ENCODE assay signal across 13 mouse cellular contexts in the genomic region with DNA sequence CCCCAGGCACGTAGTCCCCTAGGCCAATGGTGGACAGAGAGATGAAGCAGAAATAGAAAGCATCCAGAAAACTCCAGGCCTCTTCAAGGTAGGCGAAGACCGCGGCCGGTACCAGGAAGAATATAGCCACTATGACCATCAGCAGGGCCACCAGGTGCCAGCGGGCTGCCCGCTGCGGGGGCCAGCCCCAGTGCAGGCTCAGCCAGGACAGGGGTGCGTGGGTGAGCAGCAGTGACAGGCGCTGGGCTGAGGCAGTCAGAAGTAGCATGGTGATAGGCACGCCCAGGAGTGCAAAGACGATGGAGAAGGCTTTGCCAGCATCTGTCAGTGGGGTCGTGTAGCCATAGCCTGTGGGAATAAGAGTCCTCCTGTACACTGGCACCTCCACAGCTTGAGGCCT. TPM values are rescaled to one million over a fixed set of nuclear protein-coding genes. Genes with fewer than 3 reads are reported as not detected.
DNase-seq lines count a peak whose midpoint lies in the region; ATAC-seq and TF ChIP-seq lines count a peak whose summit lies in the region.
"Had no signal": no experiment of that assay in that cellular context is flagged by ENCODE, and none has a peak within 500 bp of the region (broad histone marks: within the 10 kb centered on the region; RNA-seq: fewer than 3 reads in every experiment).

No protein-coding gene starts in this region.

- WGBS in kidney, embryonic 15.5 days = 79% methylated on average over 13 of the region's 13 CpGs
- 74% methylated on average over 13 of the region's 13 CpGs for WGBS in hindbrain, embryonic 11.5 days
- 69% methylated on average over 13 of the region's 13 CpGs for WGBS in midbrain, embryonic 10.5 days
- 77% methylated on average over 13 of the region's 13 CpGs for WGBS in intestine, embryonic 16.5 days

- no peak for TF ChIP-seq POLR2A in cortical plate, adult 2 months (IDR thresholded peaks at IDR 0.05; ENCODE audit: extremely low read depth, insufficient read depth, low read length)

- H3K36me3 ChIP-seq in kidney, embryonic 15.5 days = no peaks in the 10 kb centered on the region
- no peaks in the 10 kb centered on the region for H3K36me3 ChIP-seq in hindbrain, embryonic 11.5 days (ENCODE audit: control insufficient read depth, insufficient read depth, low read length)
- no peaks in the 10 kb centered on the region for H3K36me3 ChIP-seq in midbrain, embryonic 10.5 days
- peaks cover 3% of the 10 kb centered on the region; the same call in 1 of the 2 replicates for H3K36me3 ChIP-seq in intestine, embryonic 16.5 days (ENCODE audit: control insufficient read depth, insufficient read depth, low read length)

- H3K4me1 ChIP-seq in kidney, embryonic 15.5 days = peaks cover 10% of the 10 kb centered on the region
- no peaks in the 10 kb centered on the region for H3K4me1 ChIP-seq in cortical plate, adult 2 months (ENCODE audit: control insufficient read depth, insufficient read depth, low read length)
- no peaks in the 10 kb centered on the region; the same call in none of the 2 replicates for H3K4me1 ChIP-seq in hindbrain, embryonic 11.5 days (replicated peaks; ENCODE audit: control insufficient read depth, insufficient read depth, low read length)
- peaks cover 12% of the 10 kb centered on the region for H3K4me1 ChIP-seq in midbrain, embryonic 10.5 days
- H3K4me1 ChIP-seq in intestine, embryonic 16.5 days (ENCODE audit: control insufficient read depth, insufficient read depth, low read length) = no peaks in the 10 kb centered on the region

- peaks cover 5% of the 10 kb centered on the region; the same call in 1 of the 2 replicates for H3K27me3 ChIP-seq in kidney, embryonic 15.5 days
- peaks cover 2% of the 10 kb centered on the region; the same call in 1 of the 2 replicates for H3K27me3 ChIP-seq in hindbrain, embryonic 11.5 days (ENCODE audit: control insufficient read depth, insufficient read depth, low read length)
- peaks cover 22% of the 10 kb centered on the region for H3K27me3 ChIP-seq in midbrain, embryonic 10.5 days (ENCODE audit: low read depth, poor library complexity, severe bottlenecking)
- no peaks in the 10 kb centered on the region for H3K27me3 ChIP-seq in intestine, embryonic 16.5 days (replicated peaks; ENCODE audit: control insufficient read depth, insufficient read depth, low read length)
- H3K27me3 ChIP-seq: limb, embryonic 15.5 days had no signal

- H3K4me3 ChIP-seq in kidney, embryonic 15.5 days (replicated peaks) = no peak overlapping the region
- peak overlapping the region; percentile 9; the same call in 1 of the 2 replicates for H3K4me3 ChIP-seq in cortical plate, adult 2 months (ENCODE audit: insufficient read depth, low read length)
- H3K4me3 ChIP-seq in hindbrain, embryonic 11.5 days (ENCODE audit: low read depth, low read length) = no peak overlapping the region
- peak overlapping the region; percentile 39 for H3K4me3 ChIP-seq in midbrain, embryonic 10.5 days
- H3K4me3 ChIP-seq in intestine, embryonic 16.5 days (ENCODE audit: low read length) = no peak overlapping the region
- H3K4me3 ChIP-seq: limb, embryonic 15.5 days had no signal

- no peak for TF ChIP-seq CTCF in cortical plate, adult 2 months (IDR thresholded peaks at IDR 0.05; ENCODE audit: extremely low read depth, insufficient read depth, low read length)

- no peaks in the 10 kb centered on the region for H3K9me3 ChIP-seq in kidney, embryonic 15.5 days (replicated peaks)
- no peaks in the 10 kb centered on the region for H3K9me3 ChIP-seq in hindbrain, embryonic 11.5 days (ENCODE audit: control insufficient read depth, low read length)
- H3K9me3 ChIP-seq in midbrain, embryonic 10.5 days (replicated peaks) = peaks cover 3% of the 10 kb centered on the region; the same call in 1 of the 2 replicates
- no peaks in the 10 kb centered on the region for H3K9me3 ChIP-seq in intestine, embryonic 16.5 days (ENCODE audit: control insufficient read depth, low read length)
- H3K9me3 ChIP-seq: limb, embryonic 15.5 days had no signal

- H3K27ac ChIP-seq in kidney, embryonic 15.5 days = no peak overlapping the region
- no peak overlapping the region for H3K27ac ChIP-seq in cortical plate, adult 2 months (ENCODE audit: insufficient read depth, low read length)
- no peak overlapping the region for H3K27ac ChIP-seq in hindbrain, embryonic 11.5 days (ENCODE audit: low read depth, low read length)
- H3K27ac ChIP-seq in midbrain, embryonic 10.5 days (replicated peaks) = peak overlapping the region; percentile 75
- no peak overlapping the region for H3K27ac ChIP-seq in intestine, embryonic 16.5 days (ENCODE audit: low read length)
- H3K27ac ChIP-seq: kidney, postnatal 0 days; limb, embryonic 15.5 days had no signal

- no peak for DNase-seq in kidney, postnatal 36 days
- no peak for DNase-seq in hindbrain, embryonic 11.5 days (ENCODE audit: low spot score)
- no peak for DNase-seq in midbrain, embryonic 10.5 days (ENCODE audit: low spot score)
- DNase-seq in ovary, postnatal 10 days (ENCODE audit: low spot score) = no peak
- DNase-seq: cerebellum, adult 11-12 months; heart, postnatal 4 days; lung, postnatal 14 days had no signal

- peak overlapping the region; percentile 42 for H3K4me2 ChIP-seq in kidney, embryonic 15.5 days
- 0 out of 2 replicates have a peak overlapping the region, but pooled peaks have one; percentile 2 for H3K4me2 ChIP-seq in hindbrain, embryonic 11.5 days (replicated peaks; ENCODE audit: low read depth, low read length)
- no peak overlapping the region for H3K4me2 ChIP-seq in intestine, embryonic 16.5 days (ENCODE audit: low read depth, low read length)
- H3K4me2 ChIP-seq: limb, embryonic 15.5 days had no signal

- H3K9ac ChIP-seq in kidney, embryonic 15.5 days = no peak overlapping the region
- no peak overlapping the region for H3K9ac ChIP-seq in hindbrain, embryonic 11.5 days (ENCODE audit: low read depth, low read length)
- no peak overlapping the region for H3K9ac ChIP-seq in intestine, embryonic 16.5 days (ENCODE audit: low read depth, low read length)
- H3K9ac ChIP-seq: limb, embryonic 15.5 days had no signal

- ATAC-seq in kidney, embryonic 15.5 days (replicated peaks; ENCODE audit: low FRiP score) = no peak
- no peak for ATAC-seq in hindbrain, embryonic 11.5 days (ENCODE audit: low FRiP score)
- ATAC-seq in intestine, embryonic 16.5 days = no peak
- ATAC-seq in granulocyte monocyte progenitor cell, adult 5-6 weeks (replicated peaks; ENCODE audit: poor library complexity, severe bottlenecking) = no peak

RNA-seq across cellular contexts. Expression of gene Kcnk6, which starts 6.8 kb away (rescaled TPM):
- 1.6 and 1.7 TPM in 2 replicates for polyA plus RNA-seq in kidney, embryonic 15.5 days (2015; fragmentation: Nextera tagmentation; extraction: Ambion mirVana)
- 3.1 and 3.8 TPM in 2 replicates for polyA plus RNA-seq in cortical plate, adult 2 months (2012; rRNA removed)
- 0.32 TPM in 2 replicates for polyA plus RNA-seq in hindbrain, embryonic 11.5 days (2014; fragmentation: Nextera tagmentation; extraction: Ambion mirVana)
- polyA plus RNA-seq in midbrain, embryonic 10.5 days (2016; fragmentation: Nextera tagmentation; extraction: Ambion mirVana) = 0.65 and 0.85 TPM in 2 replicates
- 2.5 TPM in 2 replicates for polyA plus RNA-seq in intestine, embryonic 16.5 days (2015; fragmentation: Nextera tagmentation; extraction: Ambion mirVana)
- 4.3 and 5.6 TPM in 2 replicates for total RNA-seq in granulocyte monocyte progenitor cell, adult 5-6 weeks (2014; fragmentation: Nextera tagmentation)
- 9.2 and 10.8 TPM in 2 replicates for total RNA-seq in granulocyte monocyte progenitor cell, adult 5-6 weeks (2017)

RNA-seq across cellular contexts. Expression of gene Catsperg1, which starts 11.7 kb away (rescaled TPM):
- polyA plus RNA-seq in kidney, embryonic 15.5 days (2015; fragmentation: Nextera tagmentation; extraction: Ambion mirVana) = 0.96 and 1.1 TPM in 2 replicates
- 2.3 and 4.2 TPM in 2 replicates for polyA plus RNA-seq in cortical plate, adult 2 months (2012; rRNA removed)
- polyA plus RNA-seq in hindbrain, embryonic 11.5 days (2014; fragmentation: Nextera tagmentation; extraction: Ambion mirVana) = 0.51 and 0.59 TPM in 2 replicates
- polyA plus RNA-seq in midbrain, embryonic 10.5 days (2016; fragmentation: Nextera tagmentation; extraction: Ambion mirVana) = 0.43 and 0.52 TPM in 2 replicates
- 0.42 and 0.92 TPM in 2 replicates for polyA plus RNA-seq in intestine, embryonic 16.5 days (2015; fragmentation: Nextera tagmentation; extraction: Ambion mirVana)
- 0.49 TPM in 1 of 2 replicates, not detected in the other for total RNA-seq in granulocyte monocyte progenitor cell, adult 5-6 weeks (2014; fragmentation: Nextera tagmentation)
- 0.26 TPM in 1 of 2 replicates, not detected in the other for total RNA-seq in granulocyte monocyte progenitor cell, adult 5-6 weeks (2017)

RNA-seq across cellular contexts. Expression of gene Yif1b, which starts 12.6 kb away (rescaled TPM):
- polyA plus RNA-seq in kidney, embryonic 15.5 days (2015; fragmentation: Nextera tagmentation; extraction: Ambion mirVana) = 122 and 123 TPM in 2 replicates
- polyA plus RNA-seq in cortical plate, adult 2 months (2012; rRNA removed) = 69.1 and 71.7 TPM in 2 replicates
- 88.4 and 91.8 TPM in 2 replicates for polyA plus RNA-seq in hindbrain, embryonic 11.5 days (2014; fragmentation: Nextera tagmentation; extraction: Ambion mirVana)
- 106 and 111 TPM in 2 replicates for polyA plus RNA-seq in midbrain, embryonic 10.5 days (2016; fragmentation: Nextera tagmentation; extraction: Ambion mirVana)
- polyA plus RNA-seq in intestine, embryonic 16.5 days (2015; fragmentation: Nextera tagmentation; extraction: Ambion mirVana) = 83.1 and 83.7 TPM in 2 replicates
- 57.1 and 86.7 TPM in 2 replicates for total RNA-seq in granulocyte monocyte progenitor cell, adult 5-6 weeks (2014; fragmentation: Nextera tagmentation)
- total RNA-seq in granulocyte monocyte progenitor cell, adult 5-6 weeks (2017) = 33.1 and 33.4 TPM in 2 replicates

RNA-seq across cellular contexts. Expression of gene 2200002D01Rik, which starts 22.7 kb away (rescaled TPM):
- polyA plus RNA-seq in kidney, embryonic 15.5 days (2015; fragmentation: Nextera tagmentation; extraction: Ambion mirVana) = 7.6 and 11.2 TPM in 2 replicates
- 0.10 and 0.47 TPM in 2 replicates for polyA plus RNA-seq in cortical plate, adult 2 months (2012; rRNA removed)
- polyA plus RNA-seq in hindbrain, embryonic 11.5 days (2014; fragmentation: Nextera tagmentation; extraction: Ambion mirVana) = 2.5 and 2.7 TPM in 2 replicates
- 4.2 and 4.7 TPM in 2 replicates for polyA plus RNA-seq in midbrain, embryonic 10.5 days (2016; fragmentation: Nextera tagmentation; extraction: Ambion mirVana)
- 261 and 264 TPM in 2 replicates for polyA plus RNA-seq in intestine, embryonic 16.5 days (2015; fragmentation: Nextera tagmentation; extraction: Ambion mirVana)
- total RNA-seq in granulocyte monocyte progenitor cell, adult 5-6 weeks (2014; fragmentation: Nextera tagmentation) = not detected in 2 replicates
- 0.99 TPM in 1 of 2 replicates, not detected in the other for total RNA-seq in granulocyte monocyte progenitor cell, adult 5-6 weeks (2017)

RNA-seq across cellular contexts. Expression of gene Psmd8, which starts 45.0 kb away (rescaled TPM):
- 263 and 266 TPM in 2 replicates for polyA plus RNA-seq in kidney, embryonic 15.5 days (2015; fragmentation: Nextera tagmentation; extraction: Ambion mirVana)
- 195 and 198 TPM in 2 replicates for polyA plus RNA-seq in cortical plate, adult 2 months (2012; rRNA removed)
- 338 and 343 TPM in 2 replicates for polyA plus RNA-seq in hindbrain, embryonic 11.5 days (2014; fragmentation: Nextera tagmentation; extraction: Ambion mirVana)
- 295 and 312 TPM in 2 replicates for polyA plus RNA-seq in midbrain, embryonic 10.5 days (2016; fragmentation: Nextera tagmentation; extraction: Ambion mirVana)
- 228 and 241 TPM in 2 replicates for polyA plus RNA-seq in intestine, embryonic 16.5 days (2015; fragmentation: Nextera tagmentation; extraction: Ambion mirVana)
- total RNA-seq in granulocyte monocyte progenitor cell, adult 5-6 weeks (2014; fragmentation: Nextera tagmentation) = 119 and 172 TPM in 2 replicates
- 165 and 166 TPM in 2 replicates for total RNA-seq in granulocyte monocyte progenitor cell, adult 5-6 weeks (2017)

Comparison
In these comparisons a context has a peak if more than half of its experiments do, and no peak if none do; other contexts are left out.
1. H3K4me3 ChIP-seq: peak in cortical plate, adult 2 months (single experiment) and midbrain, embryonic 10.5 days (single experiment); none in kidney, embryonic 15.5 days (single experiment), hindbrain, embryonic 11.5 days (single experiment) and intestine, embryonic 16.5 days (single experiment).